Mouse (Mus musculus) testis, adult 2 months (tissue): Measurements from ENCODE around the gene Zfp367.

ENCODE experiments used
- CTCF ChIP-seq: fragments of 200-500 bp; IDR thresholded peaks from 2 replicates; pipeline ENCODE4 v1.5.1; 2012; ENCODE audit warnings: low read depth, mild to moderate bottlenecking, inconsistent platforms, low read length, moderate library complexity; ENCODE audit not compliant: control insufficient read depth, insufficient read depth, insufficient replicate concordance
- POLR2A ChIP-seq: fragments of 200-500 bp; IDR thresholded peaks from 2 replicates; pipeline ENCODE4 v1.6.1; 2012; ENCODE audit warnings: low read depth, mild to moderate bottlenecking, inconsistent platforms, low read length, moderate library complexity; ENCODE audit not compliant: control insufficient read depth

DNA sequence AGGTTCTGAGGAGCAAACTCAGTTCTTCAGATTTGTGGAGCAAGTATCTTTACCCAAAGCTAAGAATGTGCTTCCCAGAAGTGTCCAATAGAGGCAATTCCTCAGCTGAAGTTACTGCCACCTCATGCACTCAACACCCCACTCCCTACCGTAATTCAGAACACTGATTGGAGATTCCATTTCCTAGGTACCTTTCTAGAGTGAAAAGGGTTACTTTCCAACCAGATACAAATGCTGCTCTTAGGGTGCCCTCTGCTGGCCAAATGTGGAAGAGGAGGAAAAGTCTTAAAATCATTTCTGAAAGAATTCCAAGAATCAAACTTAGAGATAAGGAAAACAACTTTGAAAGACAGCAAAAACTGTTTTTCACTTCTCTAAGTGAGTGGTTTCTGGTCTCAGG is 59.7 kb downstream of the Zfp367 start:
- TF ChIP-seq CTCF (peak; percentile 34; the same call in 1 of the 2 replicates), POLR2A (no peak)
